Mouse (Mus musculus): Measurements from ENCODE around the gene Tbc1d10a.

Gene Tbc1d10a

DNA sequence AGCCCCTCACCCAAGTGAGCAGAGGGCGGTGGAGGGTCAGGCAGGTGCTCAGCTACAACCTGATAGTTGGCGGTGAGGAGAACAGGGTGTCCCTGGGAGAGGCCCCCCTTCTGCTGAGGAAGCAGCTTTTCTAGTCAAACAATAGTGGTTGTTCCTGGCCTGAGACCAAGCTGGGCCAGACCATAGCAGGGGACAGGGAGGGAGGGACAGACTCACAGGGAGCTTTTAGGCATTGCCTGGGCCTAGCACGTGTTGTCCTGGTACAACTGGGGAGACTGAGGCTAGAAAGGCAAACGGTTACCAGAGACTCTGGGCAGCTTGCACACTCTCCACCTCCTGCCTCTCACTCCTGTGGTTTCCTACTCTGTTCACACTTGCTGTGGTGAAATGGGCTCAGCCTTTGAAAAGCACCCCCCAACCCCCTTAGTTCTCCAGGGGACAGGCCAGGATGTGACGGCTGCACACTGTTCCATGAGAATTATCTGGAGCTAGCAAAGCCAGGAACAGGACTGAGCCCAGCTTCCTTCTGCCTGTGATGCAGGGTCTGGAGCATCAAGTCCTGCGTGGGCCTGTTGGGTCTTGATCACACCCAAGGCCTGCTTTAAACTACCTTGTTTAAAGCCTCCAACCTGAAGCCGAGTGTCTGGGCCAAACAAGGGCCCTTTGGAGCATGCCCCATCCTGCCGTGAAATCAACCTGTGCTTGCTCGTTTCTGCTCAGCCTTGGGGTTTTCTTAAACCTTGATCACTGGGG is 29.8 kb downstream of the Tbc1d10a start:
- DNase-seq (ENCODE audit: low spot score in 2 of 2): no peak

DNA sequence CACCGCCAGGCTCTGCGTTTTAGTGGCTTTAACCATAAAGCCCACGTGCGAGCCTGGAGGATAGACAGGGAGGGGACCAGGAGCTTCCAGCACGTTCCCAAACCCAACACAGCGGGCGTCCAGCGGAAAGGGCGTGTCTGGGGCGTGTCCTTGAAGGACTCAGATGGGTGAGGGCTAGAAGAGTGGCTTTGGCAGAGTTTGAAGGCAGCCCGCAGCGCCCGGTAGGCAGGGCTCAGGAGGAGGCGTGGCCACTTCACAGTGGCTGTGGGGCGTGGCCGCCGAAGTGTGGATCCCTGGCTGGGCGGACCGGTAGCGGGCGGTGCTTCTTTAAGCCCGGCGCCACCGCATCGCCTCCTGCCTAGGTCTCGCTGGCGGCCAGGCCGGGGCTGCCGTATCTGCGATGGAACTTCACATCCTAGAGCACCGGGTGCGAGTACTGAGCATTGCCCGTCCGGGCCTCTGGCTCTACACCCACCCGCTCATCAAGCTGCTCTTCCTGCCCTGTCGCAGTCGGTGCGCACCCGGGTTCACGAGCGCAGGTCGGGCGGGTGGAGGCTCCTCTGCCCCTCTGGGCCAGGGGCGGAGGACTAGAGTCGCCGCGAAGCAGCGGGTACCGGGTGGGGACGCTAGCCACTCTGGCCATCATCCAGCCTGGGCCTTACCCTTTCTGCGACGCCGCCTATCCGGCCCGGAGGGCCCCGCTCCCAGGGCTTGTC is 31.5 kb downstream of the Tbc1d10a start, which contains the start of gene Castor1:
Gene Castor1, plus strand, starts transcription at position 312 of the 716 bp plus-strand sequence.
- peak; percentile 50 to 59 for DNase-seq (ENCODE audit: low spot score in 2 of 2)

- no peak for DNase-seq (ENCODE audit: low spot score in 2 of 2)
These were observed 32.0 kb downstream of the Tbc1d10a start for GRCm38 (mm10) chr11:4218637-4219036.

DNA sequence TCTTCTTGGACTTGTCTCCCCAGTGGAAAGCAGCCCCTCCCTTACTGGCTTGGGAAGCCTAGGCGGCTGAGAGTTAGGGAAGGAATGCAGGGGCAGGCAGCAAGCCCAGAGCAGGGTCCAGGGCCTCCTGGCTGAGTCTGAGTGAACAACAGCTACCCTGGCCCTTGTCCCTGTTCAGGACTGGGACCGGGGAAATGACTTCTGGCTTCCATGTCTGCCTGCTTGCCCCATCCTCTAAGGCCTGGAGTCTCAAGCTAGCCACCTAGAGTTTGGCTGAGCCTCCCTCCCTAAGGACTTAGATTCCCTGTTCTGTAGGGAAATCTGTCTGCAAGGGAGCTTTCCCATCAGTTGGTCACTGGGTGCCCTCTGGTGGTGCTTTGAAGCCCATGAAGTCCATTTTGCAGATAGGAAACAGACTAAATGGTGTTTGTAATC is 32.7 kb downstream of the Tbc1d10a start:
- DNase-seq (ENCODE audit: low spot score in 2 of 2): peak; percentile 68 to 70

DNA sequence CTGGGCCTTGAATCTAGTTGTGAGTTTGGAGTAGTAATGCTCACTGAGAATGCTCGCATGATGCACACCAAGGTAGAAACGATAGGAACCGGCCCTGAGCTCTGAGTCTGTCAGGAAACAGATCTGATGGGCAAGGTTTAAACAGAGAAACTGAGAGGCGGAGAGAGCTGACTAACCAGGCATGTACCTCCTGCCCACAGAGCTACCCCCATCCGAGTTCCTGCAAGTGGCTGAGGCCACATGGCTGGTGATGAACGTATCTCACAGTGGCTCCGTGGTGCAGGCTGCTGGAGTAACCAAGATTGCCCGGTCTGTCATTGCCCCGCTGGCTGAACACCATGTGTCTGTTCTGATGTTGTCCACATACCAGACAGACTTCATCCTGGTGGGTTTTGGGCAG is 33.3 kb downstream of the Tbc1d10a start:
- DNase-seq (ENCODE audit: low spot score in 2 of 2): no peak

DNA sequence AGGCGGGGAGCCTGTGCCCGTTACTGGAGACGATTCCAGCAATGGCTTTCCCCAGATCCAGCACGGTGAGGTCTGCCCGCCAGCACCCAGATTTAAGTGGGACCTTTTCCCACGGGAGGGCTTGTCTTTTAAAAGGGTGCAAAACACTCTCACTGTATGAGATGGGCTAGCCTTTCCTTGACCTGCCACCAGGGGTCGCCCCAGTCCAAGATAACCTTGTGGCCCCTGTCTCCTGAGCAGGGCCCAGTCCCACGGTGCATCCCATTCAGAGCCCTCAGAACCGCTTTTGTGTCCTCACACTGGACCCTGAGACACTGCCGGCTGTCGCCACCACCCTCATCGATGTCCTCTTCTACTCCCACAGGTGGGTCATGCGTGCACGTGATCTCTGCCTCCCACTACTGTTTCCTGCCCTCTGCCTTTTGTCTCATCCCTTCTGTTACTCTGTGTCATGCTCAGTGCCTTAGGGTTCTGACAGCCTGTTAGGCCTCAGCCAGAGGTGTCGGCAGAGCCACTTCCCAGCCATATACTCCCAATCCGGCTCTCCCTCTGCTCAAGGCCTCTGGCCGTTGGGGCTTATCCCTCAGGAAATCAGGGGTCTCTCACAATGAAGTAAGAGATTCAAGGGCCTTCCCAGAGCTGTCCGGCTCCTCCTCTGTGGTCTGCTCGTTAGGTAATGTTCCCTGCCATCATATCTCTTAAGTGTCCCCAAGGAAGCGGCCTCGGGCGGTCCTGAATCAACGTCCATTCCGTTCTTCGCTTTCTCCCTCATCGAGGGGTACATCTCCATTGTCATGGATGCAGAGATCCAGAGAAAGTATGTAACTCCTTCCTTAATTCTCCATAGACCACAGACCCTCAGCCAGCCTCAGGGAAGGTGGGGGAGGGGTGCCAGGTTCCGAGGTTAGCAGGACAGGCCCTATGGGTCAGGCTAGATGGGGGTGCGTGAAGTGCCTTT is 34.1 kb downstream of the Tbc1d10a start:
- peak in 1 of 2 experiments; percentile 45 for DNase-seq (ENCODE audit: low spot score in 2 of 2)

- DNase-seq (ENCODE audit: low spot score in 2 of 2): no peak
These were observed 35.7 kb downstream of the Tbc1d10a start for GRCm38 (mm10) chr11:4222046-4222950.

- no peak for DNase-seq (ENCODE audit: low spot score in 2 of 2)
These were observed 37.0 kb downstream of the Tbc1d10a start for GRCm38 (mm10) chr11:4223393-4224188.

DNA sequence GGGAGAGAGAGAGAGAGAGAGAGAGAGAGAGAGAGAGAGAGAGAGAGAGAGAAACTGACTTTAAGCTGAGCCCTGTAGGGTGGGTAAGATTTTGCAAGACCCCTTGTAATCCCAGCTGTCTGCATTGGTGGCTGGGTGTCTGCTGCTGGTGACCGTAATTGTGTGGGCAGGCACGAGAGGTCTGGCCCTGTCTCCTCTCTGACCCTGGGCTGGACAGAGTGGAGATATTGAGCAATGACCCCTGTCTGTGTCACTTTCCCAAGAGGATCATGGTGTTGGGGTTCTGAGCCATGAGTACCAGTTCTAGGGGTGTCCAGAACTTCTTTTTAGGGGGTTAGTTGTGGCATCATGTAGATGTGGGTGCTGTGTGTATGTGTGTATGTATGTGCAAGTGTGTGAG is 37.6 kb downstream of the Tbc1d10a start:
- no peak for DNase-seq (ENCODE audit: low spot score in 2 of 2)

DNA sequence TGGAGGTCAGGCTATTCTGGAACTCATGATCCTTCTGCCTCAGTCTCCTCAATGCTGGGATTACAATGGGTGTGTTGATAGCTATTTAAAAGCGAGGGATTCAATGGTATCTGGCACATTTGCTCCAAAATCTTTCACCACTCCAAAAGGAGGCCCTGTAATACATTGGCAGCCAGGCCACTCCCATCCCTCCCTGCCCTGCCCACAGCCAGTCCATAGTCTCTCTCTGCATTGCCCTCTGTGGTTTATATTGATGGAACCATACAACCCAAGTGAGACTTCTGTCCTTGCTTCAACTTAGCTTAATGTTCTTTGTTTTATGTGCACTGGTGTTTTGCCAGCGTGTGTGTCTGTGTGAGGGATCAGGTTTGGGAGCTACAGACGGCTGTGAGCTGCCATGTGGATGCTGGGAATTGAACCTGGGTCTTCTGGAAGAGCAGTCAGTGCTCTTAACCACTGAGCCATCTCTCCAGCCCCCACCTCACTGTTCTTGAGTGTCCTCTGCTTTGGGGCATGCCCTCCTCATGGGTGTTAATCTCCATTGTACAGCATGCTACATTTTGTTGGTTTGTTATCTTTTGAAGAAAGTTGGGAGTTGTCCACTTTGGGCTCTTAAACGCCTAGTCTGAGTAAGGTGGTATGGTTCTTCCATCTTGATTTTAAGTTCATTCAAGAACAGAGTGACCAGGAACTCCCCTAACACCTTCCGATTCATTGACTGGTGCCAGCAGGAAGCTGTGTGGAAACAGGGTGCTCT is 40.2 kb downstream of the Tbc1d10a start:
- DNase-seq (ENCODE audit: low spot score in 2 of 2): no peak

- DNase-seq (ENCODE audit: low spot score in 2 of 2): no peak
These were observed 41.9 kb downstream of the Tbc1d10a start for GRCm38 (mm10) chr11:4228463-4228862.

GRCm38 (mm10) chr11:4229841-4230240 is 43.3 kb downstream of the Tbc1d10a start:
- DNase-seq (ENCODE audit: low spot score in 2 of 2): no peak

GRCm38 (mm10) chr11:4231435-4231834 is 44.8 kb downstream of the Tbc1d10a start:
- DNase-seq (ENCODE audit: low spot score in 2 of 2): no peak

- no peak for DNase-seq (ENCODE audit: low spot score in 2 of 2)
These were observed 46.1 kb downstream of the Tbc1d10a start for GRCm38 (mm10) chr11:4232644-4233043.

DNA sequence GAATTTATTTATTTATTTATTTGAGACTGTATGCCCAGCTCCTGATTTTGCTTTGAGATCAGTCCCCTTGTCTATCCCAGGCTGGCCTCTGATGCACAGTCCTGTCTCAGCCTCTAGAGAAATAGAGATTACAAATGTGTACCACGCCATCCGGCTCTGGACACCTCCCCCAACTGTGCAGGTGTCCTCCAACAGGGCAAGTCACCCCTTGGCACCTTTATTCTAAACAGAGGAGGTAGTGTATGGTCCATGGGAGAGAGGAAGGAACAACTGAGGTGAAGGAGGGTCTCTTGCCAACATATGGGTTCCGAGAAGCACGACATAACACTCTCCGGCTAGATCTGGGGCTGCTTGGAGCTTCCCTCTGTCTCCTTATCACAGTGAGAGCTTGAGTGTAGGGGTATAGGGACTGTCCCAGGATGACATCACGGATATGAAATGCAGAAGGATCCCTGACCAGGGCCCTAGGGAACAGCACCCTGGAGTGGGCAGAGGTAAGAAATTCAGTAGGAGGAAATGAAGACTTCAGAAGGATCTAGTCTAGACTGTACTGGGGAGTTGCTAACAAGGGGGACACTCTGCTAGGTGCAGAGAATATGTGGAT is 48.6 kb downstream of the Tbc1d10a start:
- no peak for DNase-seq (ENCODE audit: low spot score in 2 of 2)

- DNase-seq (ENCODE audit: low spot score in 2 of 2): no peak
These were observed 49.3 kb downstream of the Tbc1d10a start, which contains the start of gene Osm for GRCm38 (mm10) chr11:4235665-4236545. Gene Osm (plus strand): TSS chr11:4236420.

DNA sequence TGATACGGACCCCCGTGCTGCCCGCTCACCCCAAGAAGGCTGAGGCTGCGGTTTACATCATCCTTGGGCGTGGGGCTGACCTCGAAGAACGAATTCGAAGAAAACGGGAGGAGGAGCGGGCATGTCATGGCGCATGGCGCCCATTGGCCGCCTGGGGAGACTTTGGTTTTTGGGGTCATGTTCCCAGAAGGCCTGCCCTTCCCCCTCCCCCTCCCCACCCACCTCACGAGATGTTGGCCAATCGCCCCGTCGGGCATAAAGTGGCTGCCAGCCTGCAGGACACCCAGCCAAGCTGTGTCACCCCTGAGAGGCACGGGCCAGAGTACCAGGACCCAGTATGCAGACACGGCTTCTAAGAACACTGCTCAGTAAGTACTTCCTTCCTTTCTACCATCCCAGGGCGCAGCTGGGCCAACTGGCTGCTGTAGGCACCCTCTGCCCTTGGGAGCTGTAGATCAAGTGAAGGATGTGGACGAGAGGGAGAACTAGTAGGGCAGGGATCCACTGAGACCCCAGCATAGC is 50.0 kb downstream of the Tbc1d10a start:
- no peak for DNase-seq (ENCODE audit: low spot score in 2 of 2)
